Mouse (Mus musculus): Measurements from ENCODE around the gene Zfp2. TPM values are rescaled to one million over a fixed set of nuclear protein-coding genes. Genes with fewer than 3 reads are reported as not detected.

Zfp2 gene
- polyA plus RNA-seq (2014; fragmentation: Illumina TruSeq; extraction: RNeasy Lipid Tissue Mini Kit (QIAGEN cat#74804); ENCODE audit: low read depth, low replicate concordance) = 8.2 TPM

GRCm38 (mm10) chr11:50915671-50916320, at the start of gene Zfp2:
Zfp2 (minus strand) TSS chr11:50916165.

GRCm38 (mm10) chr11:50953665-50954064, 37.7 kb upstream of the Zfp2 start, which contains the start of gene Prop1:
Prop1 (minus strand) TSS chr11:50953765.

GRCm38 (mm10) chr11:50943506-50943905, 27.5 kb upstream of the Zfp2 start, which contains the start of gene 4933414I15Rik:
4933414I15Rik (minus strand) TSS chr11:50943765.

GRCm38 (mm10) chr11:50931451-50931866, 15.5 kb upstream of the Zfp2 start, which contains the start of gene Zfp354b:
Zfp354b (minus strand) TSS chr11:50931633.

GRCm38 (mm10) chr11:50887390-50888128, 28.4 kb downstream of the Zfp2 start, which contains the start of gene Zfp454:
Zfp454 (minus strand) TSS chr11:50887651.

GRCm38 (mm10) chr11:50850177-50850735, 65.7 kb downstream of the Zfp2 start, which contains the start of gene Grm6:
Grm6 (plus strand) TSS chr11:50850685.

Other genes starting within 250 kb of the Zfp2 start
- gene Zfp354c, start 88.4 kb downstream of the Zfp2 start, polyA plus RNA-seq (2014; fragmentation: Illumina TruSeq; extraction: RNeasy Lipid Tissue Mini Kit (QIAGEN cat#74804); ENCODE audit: low read depth, low replicate concordance) = 3.2 TPM
- 0.88 TPM for gene Zfp879, start 74.6 kb downstream of the Zfp2 start, polyA plus RNA-seq (2014; fragmentation: Illumina TruSeq; extraction: RNeasy Lipid Tissue Mini Kit (QIAGEN cat#74804); ENCODE audit: low read depth, low replicate concordance)
- not detected for gene Grm6, start 65.5 kb downstream of the Zfp2 start, polyA plus RNA-seq (2014; fragmentation: Illumina TruSeq; extraction: RNeasy Lipid Tissue Mini Kit (QIAGEN cat#74804); ENCODE audit: low read depth, low replicate concordance)
- 1.6 TPM for gene Zfp454, start 28.5 kb downstream of the Zfp2 start, polyA plus RNA-seq (2014; fragmentation: Illumina TruSeq; extraction: RNeasy Lipid Tissue Mini Kit (QIAGEN cat#74804); ENCODE audit: low read depth, low replicate concordance)
- gene Zfp354b, start 15.5 kb upstream of the Zfp2 start, polyA plus RNA-seq (2014; fragmentation: Illumina TruSeq; extraction: RNeasy Lipid Tissue Mini Kit (QIAGEN cat#74804); ENCODE audit: low read depth, low replicate concordance) = 2.2 TPM
- gene 4933414I15Rik, start 27.6 kb upstream of the Zfp2 start, polyA plus RNA-seq (2014; fragmentation: Illumina TruSeq; extraction: RNeasy Lipid Tissue Mini Kit (QIAGEN cat#74804); ENCODE audit: low read depth, low replicate concordance) = 1.5 TPM
- not detected for gene Prop1, start 37.6 kb upstream of the Zfp2 start, polyA plus RNA-seq (2014; fragmentation: Illumina TruSeq; extraction: RNeasy Lipid Tissue Mini Kit (QIAGEN cat#74804); ENCODE audit: low read depth, low replicate concordance)
- not detected for gene Olfr1378, start 50.4 kb upstream of the Zfp2 start, polyA plus RNA-seq (2014; fragmentation: Illumina TruSeq; extraction: RNeasy Lipid Tissue Mini Kit (QIAGEN cat#74804); ENCODE audit: low read depth, low replicate concordance)
- gene Olfr1377, start 65.8 kb upstream of the Zfp2 start, polyA plus RNA-seq (2014; fragmentation: Illumina TruSeq; extraction: RNeasy Lipid Tissue Mini Kit (QIAGEN cat#74804); ENCODE audit: low read depth, low replicate concordance) = not detected
- gene Olfr51, start 87.4 kb upstream of the Zfp2 start, polyA plus RNA-seq (2014; fragmentation: Illumina TruSeq; extraction: RNeasy Lipid Tissue Mini Kit (QIAGEN cat#74804); ENCODE audit: low read depth, low replicate concordance) = not detected
- not detected for gene Olfr54, start 98.1 kb upstream of the Zfp2 start, polyA plus RNA-seq (2014; fragmentation: Illumina TruSeq; extraction: RNeasy Lipid Tissue Mini Kit (QIAGEN cat#74804); ENCODE audit: low read depth, low replicate concordance)
- not detected for gene Olfr1375, start 131.9 kb upstream of the Zfp2 start, polyA plus RNA-seq (2014; fragmentation: Illumina TruSeq; extraction: RNeasy Lipid Tissue Mini Kit (QIAGEN cat#74804); ENCODE audit: low read depth, low replicate concordance)
- gene Zfp354a, start 143.1 kb upstream of the Zfp2 start, polyA plus RNA-seq (2014; fragmentation: Illumina TruSeq; extraction: RNeasy Lipid Tissue Mini Kit (QIAGEN cat#74804); ENCODE audit: low read depth, low replicate concordance) = 3.1 TPM

All from adipose tissue, adult 10 weeks (tissue).